Mouse (Mus musculus) CH12.LX (cell line): ENCODE results near the gene Tnfaip8l1. TPM values are rescaled to one million over a fixed set of nuclear protein-coding genes. Genes with fewer than 3 reads are reported as not detected.

Experiments
- DNase-seq: peaks from one replicate; pipeline ENCODE4 v3.0.0-alpha.2; 2013; ENCODE audit errors: extremely low read depth
- H3K27ac ChIP-seq: 2 replicates; pipeline ENCODE4 v1.5.1; 2012; ENCODE audit warnings: low read depth, mild to moderate bottlenecking, control low read depth, moderate library complexity; ENCODE audit not compliant: insufficient read depth
- H3K27me3 ChIP-seq: replicated peaks from 2 replicates; pipeline ENCODE3; 2012; ENCODE audit warnings: inconsistent platforms
- H3K36me3 ChIP-seq, 2 experiments: replicated peaks in 1 of 2; 2 replicates each; pipeline versions ENCODE3 to v1.6.1; 2012; ENCODE audit warnings: inconsistent platforms in 1 of 2, low read length in 1 of 2, mild to moderate bottlenecking in 1 of 2, mixed read lengths in 1 of 2, moderate library complexity in 1 of 2; ENCODE audit not compliant: control insufficient read depth in 1 of 2, insufficient read depth in 1 of 2
- H3K4me1 ChIP-seq, 2 experiments: 2 replicates each; pipeline ENCODE4 v1.6.1; 2012; ENCODE audit warnings: inconsistent platforms in 1 of 2, moderate library complexity in 1 of 2; ENCODE audit not compliant: insufficient read depth in 2 of 2, control insufficient read depth in 1 of 2
- H3K4me2 ChIP-seq: 2 replicates; pipeline ENCODE4 v1.6.1; 2012; ENCODE audit warnings: low read depth, mild to moderate bottlenecking, control low read depth; ENCODE audit not compliant: poor library complexity, insufficient read depth, severe bottlenecking
- H3K4me3 ChIP-seq, 3 experiments: fragments of 150-350 bp in 1 of 3; sonication (generic) in 1 of 3; replicated peaks in 1 of 3; 2 replicates each; pipeline versions ENCODE3 to v1.5.1; 2011 to 2012; ENCODE audit warnings: low read depth in 2 of 3, low read length in 2 of 3, mild to moderate bottlenecking in 2 of 3, moderate library complexity in 2 of 3, control low read depth in 1 of 3, improper control_type of control experiment in 1 of 3, inconsistent platforms in 1 of 3, mixed read lengths in 1 of 3; ENCODE audit not compliant: poor library complexity in 1 of 3
- H3K79me2 ChIP-seq: replicated peaks from 2 replicates; pipeline ENCODE4 v1.6.1; 2012; ENCODE audit warnings: mild to moderate bottlenecking, moderate library complexity; ENCODE audit not compliant: control insufficient read depth, poor library complexity, insufficient read depth, severe bottlenecking; ENCODE audit errors: extremely low read depth
- H3K9ac ChIP-seq: 2 replicates; pipeline ENCODE4 v1.6.1; 2012; ENCODE audit warnings: low read depth, mild to moderate bottlenecking, control low read depth, moderate library complexity; ENCODE audit not compliant: insufficient read depth
- H3K9me3 ChIP-seq: replicated peaks from 2 replicates; pipeline ENCODE3; 2012; ENCODE audit warnings: low read length, inconsistent platforms, mixed read lengths
- BHLHE40 ChIP-seq: IDR thresholded peaks from 2 replicates; pipeline ENCODE4 v1.6.1; 2011; ENCODE audit warnings: mild to moderate bottlenecking, low read depth, low read length, improper control_type of control experiment
- CHD1 ChIP-seq: IDR thresholded peaks from 2 replicates; pipeline ENCODE4 v1.6.1; 2012; ENCODE audit warnings: low read depth, low read length, improper control_type of control experiment, inconsistent platforms
- CHD2 ChIP-seq: IDR thresholded peaks from 2 replicates; pipeline ENCODE4 v1.6.1; 2011; ENCODE audit warnings: low read length, improper control_type of control experiment
- E2F4 ChIP-seq: IDR thresholded peaks from 2 replicates; pipeline ENCODE4 v1.6.1; 2011; ENCODE audit warnings: low read depth, low read length, improper control_type of control experiment; ENCODE audit not compliant: insufficient replicate concordance
- ETS1 ChIP-seq: conservative IDR thresholded peaks from 2 replicates; pipeline ENCODE4 v1.6.1; 2012; ENCODE audit warnings: low read depth, mild to moderate bottlenecking, inconsistent platforms, low read length, improper control_type of control experiment, moderate library complexity
- IRF4 ChIP-seq: IDR thresholded peaks from 2 replicates; pipeline ENCODE4 v1.6.1; 2014; ENCODE audit warnings: low read depth, mild to moderate bottlenecking, inconsistent platforms, low read length, improper control_type of control experiment
- JUND ChIP-seq: conservative IDR thresholded peaks from 2 replicates; pipeline ENCODE4 v1.6.1; 2011; ENCODE audit warnings: low read depth, low read length, improper control_type of control experiment
- MAFK ChIP-seq: IDR thresholded peaks from 2 replicates; pipeline ENCODE4 v1.6.1; 2011; ENCODE audit warnings: low read length, improper control_type of control experiment; ENCODE audit not compliant: insufficient replicate concordance
- MEF2A ChIP-seq: IDR thresholded peaks from 2 replicates; pipeline ENCODE4 v1.6.1; 2014; ENCODE audit warnings: low read depth, mild to moderate bottlenecking, inconsistent platforms, low read length, improper control_type of control experiment, borderline replicate concordance
- MXI1 ChIP-seq: IDR thresholded peaks from 2 replicates; pipeline ENCODE4 v1.6.1; 2011; ENCODE audit warnings: mild to moderate bottlenecking, low read depth, low read length, improper control_type of control experiment
- MYC ChIP-seq: IDR thresholded peaks from 2 replicates; pipeline ENCODE4 v1.6.1; 2011; ENCODE audit warnings: low read depth, mild to moderate bottlenecking, improper control_type of control experiment, low read length
- NELFE ChIP-seq: IDR thresholded peaks from 2 replicates; pipeline ENCODE4 v1.6.1; 2011; ENCODE audit warnings: low read depth, low read length, improper control_type of control experiment
- PAX5 ChIP-seq: IDR thresholded peaks from 2 replicates; pipeline ENCODE4 v1.6.1; 2012; ENCODE audit warnings: low read length, inconsistent platforms, mixed read lengths
- POLR2A ChIP-seq: IDR thresholded peaks from 2 replicates; pipeline ENCODE4 v1.6.1; 2011; ENCODE audit warnings: low read depth, mild to moderate bottlenecking, improper control_type of control experiment, low read length
- POLR2AphosphoS2 ChIP-seq: IDR thresholded peaks from 2 replicates; pipeline ENCODE4 v1.6.1; 2011; ENCODE audit warnings: low read depth, low read length, improper control_type of control experiment
- RCOR1 ChIP-seq: conservative IDR thresholded peaks from 2 replicates; pipeline ENCODE4 v1.6.1; 2012; ENCODE audit warnings: low read depth, mild to moderate bottlenecking, inconsistent platforms, low read length, improper control_type of control experiment
- SIN3A ChIP-seq: IDR thresholded peaks from 2 replicates; pipeline ENCODE4 v1.6.1; 2012; ENCODE audit warnings: low read length, improper control_type of control experiment, inconsistent platforms
- SMC3 ChIP-seq: IDR thresholded peaks from 2 replicates; pipeline ENCODE4 v1.6.1; 2011; ENCODE audit warnings: low read depth, low read length, improper control_type of control experiment
- TBP ChIP-seq: conservative IDR thresholded peaks from 2 replicates; pipeline ENCODE4 v1.6.1; 2011; ENCODE audit warnings: low read depth, low read length, improper control_type of control experiment
- TCF12 ChIP-seq: IDR thresholded peaks from 2 replicates; pipeline ENCODE4 v1.6.1; 2014; ENCODE audit warnings: low read depth, mild to moderate bottlenecking, inconsistent platforms, low read length, improper control_type of control experiment
- UBTF ChIP-seq: IDR thresholded peaks from 2 replicates; pipeline ENCODE4 v1.6.1; 2012; ENCODE audit warnings: low read depth, mild to moderate bottlenecking, inconsistent platforms, low read length, improper control_type of control experiment, moderate library complexity
- USF1 ChIP-seq: IDR thresholded peaks from 2 replicates; pipeline ENCODE4 v1.6.1; 2014; ENCODE audit warnings: low read depth, mild to moderate bottlenecking, inconsistent platforms, low read length, improper control_type of control experiment
- USF2 ChIP-seq: conservative IDR thresholded peaks from 2 replicates; pipeline ENCODE4 v1.6.1; 2011; ENCODE audit warnings: low read depth, low read length, improper control_type of control experiment
- ZC3H11A ChIP-seq: IDR thresholded peaks from 2 replicates; pipeline ENCODE4 v1.6.1; 2012; ENCODE audit warnings: low read depth, mild to moderate bottlenecking, inconsistent platforms, low read length, improper control_type of control experiment
- ZKSCAN1 ChIP-seq: IDR thresholded peaks from 2 replicates; pipeline ENCODE4 v1.6.1; 2012; ENCODE audit warnings: low read depth, inconsistent platforms, low read length, improper control_type of control experiment, borderline replicate concordance
- dilution Hi-C: fragments of 300-500 bp; cut with MboI; formaldehyde crosslinking; loops from 2 replicates; pipeline ENCODE4 v1.14.3; 2020; ENCODE audit warnings: low sequenced_read_pairs; ENCODE audit not compliant: extremely low pct_unique_long_range_greater_than_20kb, extremely low pct_ligation_motif_present
- in situ Hi-C: fragments of 300-500 bp; cut with MboI; formaldehyde crosslinking; loops from 3 replicates; pipeline ENCODE4 v1.14.3; 2019; ENCODE audit warnings: low sequenced_read_pairs, low pct_ligation_motif_present, low pct_unique_long_range_greater_than_20kb, mixed read lengths
- polyA plus RNA-seq: library from polyadenylated mRNA; unstranded; fragments of >175 nt; gene quantifications from 2 replicates; pipeline ENCODE4 v1.2.1, GENCODE M21; 2012; ENCODE audit warnings: low read depth; ENCODE audit not compliant: insufficient read length
- total RNA-seq, 2 experiments: library from RNA; depleted of rRNA; stranded (reverse); fragments of 300-350 nt in 1 of 2; fragments of >200 nt in 1 of 2; gene quantifications; 2 replicates each; pipeline ENCODE4 v1.2.3; 2012 to 2014

Gene Tnfaip8l1
- total and polyA plus RNA-seq, 3 experiments, result 1.9 to 2.4 (median 2.0) TPM

- TF ChIP-seq ZC3H11A (no peak), E2F4 (no peak), PAX5 (no peak), POLR2A (no peak)
- in situ Hi-C loops, result no loop called here
- peaks cover 27 to 69% of the 10 kb centered on the region in 2 experiments for H3K36me3 ChIP-seq
- H3K9me3 ChIP-seq, result no peaks in the 10 kb centered on the region
- peaks cover 12 to 44% of the 10 kb centered on the region in 2 experiments for H3K4me1 ChIP-seq
- no peak overlapping the region for H3K4me2 ChIP-seq
- DNase-seq, result no peak
- H3K4me3 ChIP-seq, result no peak overlapping the region
- no peak overlapping the region for H3K27ac ChIP-seq
- H3K79me2 ChIP-seq, result no peaks in the 10 kb centered on the region; the same call in 1 of the 2 replicates
- dilution Hi-C loops, result no loop called here
- no peak overlapping the region for H3K9ac ChIP-seq
- H3K27me3 ChIP-seq, result no peaks in the 10 kb centered on the region
These were observed 52.0 kb downstream of the Tnfaip8l1 start for GRCm38 (mm10) chr17:56214229-56214628.

- H3K4me3 ChIP-seq, result peak overlapping the region; percentile 82 to 91 (median 90)
- H3K4me1 ChIP-seq, result peaks cover 12 to 46% of the 10 kb centered on the region in 2 experiments
- H3K9me3 ChIP-seq, result no peaks in the 10 kb centered on the region
- dilution Hi-C loops (no loop called here), in situ Hi-C loops (no loop called here)
- H3K79me2 ChIP-seq, result no peaks in the 10 kb centered on the region; the same call in 1 of the 2 replicates
- peaks cover 0 to 35% of the 10 kb centered on the region in 2 experiments for H3K36me3 ChIP-seq
- DNase-seq, result no peak
- TF ChIP-seq CHD2 (no peak), POLR2AphosphoS2 (no peak), MAFK (no peak), ZKSCAN1 (no peak), IRF4 (no peak), UBTF (no peak)
- peak overlapping the region; percentile 91 for H3K4me2 ChIP-seq
- H3K27me3 ChIP-seq, result peaks cover 11% of the 10 kb centered on the region
- H3K9ac ChIP-seq, result peak overlapping the region; percentile 93
- no peak overlapping the region for H3K27ac ChIP-seq
These were observed 55.4 kb downstream of the Tnfaip8l1 start for GRCm38 (mm10) chr17:56217670-56218069.

GRCm38 (mm10) chr17:56218377-56219191 lies 56.3 kb downstream of the Tnfaip8l1 start, which contains the start of gene Dpp9:
Gene Dpp9, minus strand, starts transcription at chr17:56218905.
- peak; percentile 94 for DNase-seq
- peaks cover 0 to 31% of the 10 kb centered on the region in 2 experiments for H3K36me3 ChIP-seq
- H3K9ac ChIP-seq, result peak within 1 kb of the TSS; percentile 93
- dilution Hi-C loops, result no loop called here
- H3K9me3 ChIP-seq, result no peaks in the 10 kb centered on the region
- H3K4me1 ChIP-seq, result peaks cover 10 to 40% of the 10 kb centered on the region in 2 experiments
- H3K27ac ChIP-seq, result no peak within 1 kb of the TSS; the same call in 1 of the 2 replicates
- in situ Hi-C loops, result no loop called here
- H3K27me3 ChIP-seq, result peaks cover 13% of the 10 kb centered on the region
- H3K79me2 ChIP-seq, result no peaks in the 10 kb centered on the region; the same call in 1 of the 2 replicates
- H3K4me3 ChIP-seq, result peak within 1 kb of the TSS; percentile 82 to 91 (median 90)
- peak within 1 kb of the TSS; percentile 91 for H3K4me2 ChIP-seq
- TF ChIP-seq SMC3 (no peak), USF1 (no peak), RCOR1 (no peak), BHLHE40 (no peak), ETS1 (no peak), JUND (no peak), USF2 (no peak), CHD2 (peak; percentile 86), IRF4 (peak; percentile 35), MXI1 (peak; percentile 52; the same call in 1 of the 2 replicates), E2F4 (no peak), TCF12 (peak; percentile 50), NELFE (peak; percentile 65), MEF2A (peak; percentile 15; the same call in 1 of the 2 replicates), UBTF (no peak), SIN3A (peak; percentile 89), TBP (peak; percentile 81), MYC (no peak), CHD1 (peak; percentile 99)
